Mouse (Mus musculus): ENCODE measurements around the gene Gls.

The Gls gene

GRCm38 (mm10) chr1:52242270-52242669 lies 9.2 kb upstream of the Gls start:
- DNase-seq, result no peak

GRCm38 (mm10) chr1:52232766-52233140 lies 279 bp downstream of the Gls start:
- DNase-seq, result no peak

- DNase-seq, result peak; percentile 69
These were observed 880 bp downstream of the Gls start for GRCm38 (mm10) chr1:52231939-52232765.

- DNase-seq, result no peak
These were observed 2.6 kb downstream of the Gls start for GRCm38 (mm10) chr1:52230404-52230803.

- DNase-seq, result no peak
These were observed 4.9 kb downstream of the Gls start for GRCm38 (mm10) chr1:52228178-52228577.

GRCm38 (mm10) chr1:52226416-52226815 lies 6.6 kb downstream of the Gls start:
- DNase-seq, result no peak

GRCm38 (mm10) chr1:52216766-52217165 lies 16.3 kb downstream of the Gls start:
- no peak for DNase-seq

- DNase-seq, result no peak
These were observed 50.0 kb downstream of the Gls start for GRCm38 (mm10) chr1:52182992-52183391.

GRCm38 (mm10) chr1:52181994-52182393 lies 51.0 kb downstream of the Gls start:
- DNase-seq, result no peak

GRCm38 (mm10) chr1:52179939-52180568 lies 53.0 kb downstream of the Gls start:
- DNase-seq, result no peak

GRCm38 (mm10) chr1:52176999-52177398 lies 56.0 kb downstream of the Gls start:
- DNase-seq, result no peak

GRCm38 (mm10) chr1:52175983-52176382 lies 57.0 kb downstream of the Gls start:
- no peak for DNase-seq

GRCm38 (mm10) chr1:52175321-52175720 lies 57.7 kb downstream of the Gls start:
- DNase-seq, result no peak

- DNase-seq, result no peak
These were observed 61.8 kb downstream of the Gls start for GRCm38 (mm10) chr1:52171271-52171670.

- no peak for DNase-seq
These were observed 62.3 kb downstream of the Gls start for GRCm38 (mm10) chr1:52170747-52171146.

- no peak for DNase-seq
These were observed 63.0 kb downstream of the Gls start for GRCm38 (mm10) chr1:52170057-52170456.

- no peak for DNase-seq
These were observed 66.3 kb downstream of the Gls start for GRCm38 (mm10) chr1:52166652-52167220.

GRCm38 (mm10) chr1:52163707-52164457 lies 69.2 kb downstream of the Gls start:
- no peak for DNase-seq

- DNase-seq, result no peak
These were observed 71.9 kb downstream of the Gls start for GRCm38 (mm10) chr1:52161151-52161550.

- no peak for DNase-seq
These were observed 74.3 kb downstream of the Gls start for GRCm38 (mm10) chr1:52158490-52159381.

GRCm38 (mm10) chr1:52158040-52158439 lies 75.0 kb downstream of the Gls start:
- no peak for DNase-seq

GRCm38 (mm10) chr1:52156351-52156750 lies 76.7 kb downstream of the Gls start:
- DNase-seq, result no peak
